Mouse (Mus musculus): ENCODE results near the gene Mtfr1l. TPM values are rescaled to one million over a fixed set of nuclear protein-coding genes. Genes with fewer than 3 reads are reported as not detected.
A peak's percentile ranks its signal among the peaks of the same experiment; 100 is the strongest.

The Mtfr1l gene
- total and polyA plus RNA-seq, 3 experiments: 52.0 to 88.3 TPM; not detected in 1

DNA sequence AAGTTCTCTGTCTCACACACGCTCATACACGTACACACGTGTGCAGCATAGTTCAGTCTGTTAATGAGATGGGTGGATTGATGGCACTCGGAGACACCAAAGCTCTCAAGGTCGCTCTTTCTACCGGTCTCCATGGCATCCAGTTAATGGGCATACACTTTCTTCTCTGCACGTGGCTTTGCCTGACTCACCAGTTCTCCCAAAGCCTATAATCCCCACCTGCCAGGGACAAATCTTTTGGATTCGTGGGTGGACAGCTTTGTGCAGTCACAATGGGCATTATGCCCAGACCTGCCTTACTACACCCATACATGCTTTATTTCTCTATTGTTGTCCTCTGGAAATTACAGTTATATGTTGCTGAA, 582 bp upstream of the Mtfr1l start:
- Histone ChIP-seq H3K79me2 (ENCODE audit: control insufficient read depth, insufficient read depth, low read length, poor library complexity) (peaks cover 12% of the 10 kb centered on the region), H3K9ac (ENCODE audit: control insufficient read depth, low read depth, low read length, poor library complexity, severe bottlenecking) (peak overlapping the region; percentile 59), H3K4me1 (ENCODE audit: control insufficient read depth in 1 of 2, insufficient read depth in 2 of 2, low read length in 2 of 2) (peaks cover 9 to 14% of the 10 kb centered on the region in 2 experiments), H3K4me3 (ENCODE audit: control insufficient read depth in 1 of 2, insufficient read depth in 1 of 2, low read depth in 2 of 2, low read length in 2 of 2) (peak overlapping the region; percentile 71 to 77), H3K27me3 (ENCODE audit: control insufficient read depth in 1 of 2, insufficient read depth in 2 of 2, low read length in 2 of 2) (no peaks in the 10 kb centered on the region), H3K36me3 (ENCODE audit: control insufficient read depth in 1 of 2, insufficient read depth in 2 of 2, low read length in 2 of 2) (peaks cover 0 to 7% of the 10 kb centered on the region in 2 experiments; a peak in 2 of 4 replicates), H3K27ac (ENCODE audit: control insufficient read depth, low read depth, low read length) (no peak overlapping the region), H3K9me3 (replicated peaks; ENCODE audit: insufficient read depth, low read length) (no peaks in the 10 kb centered on the region)
- TF ChIP-seq USF1 (IDR thresholded peaks at IDR 0.05; ENCODE audit: low read depth, low read length) (no peak), RCOR1 (IDR thresholded peaks at IDR 0.05; ENCODE audit: low read depth, low read length) (no peak), SMC3 (IDR thresholded peaks at IDR 0.05; ENCODE audit: low read depth, low read length) (no peak), MXI1 (IDR thresholded peaks at IDR 0.05; ENCODE audit: low read depth, low read length) (peak; percentile 90; the same call in 1 of the 2 replicates), ETS1 (IDR thresholded peaks at IDR 0.05; ENCODE audit: low read depth, low read length) (no peak), RAD21 (IDR thresholded peaks at IDR 0.05; ENCODE audit: low read depth, low read length) (no peak), TAL1 (IDR thresholded peaks at IDR 0.05; ENCODE audit: low read length) (no peak), MEF2A (IDR thresholded peaks at IDR 0.05; ENCODE audit: extremely low read depth, insufficient replicate concordance, low read depth, low read length, poor library complexity, severe bottlenecking) (no peak), MYC (IDR thresholded peaks at IDR 0.05; ENCODE audit: low read depth, low read length) (peak; percentile 24), ZNF384 (IDR thresholded peaks at IDR 0.05; ENCODE audit: low read depth, low read length) (no peak)
- DNase-seq (ENCODE audit: low read depth, low spot score): no peak

DNA sequence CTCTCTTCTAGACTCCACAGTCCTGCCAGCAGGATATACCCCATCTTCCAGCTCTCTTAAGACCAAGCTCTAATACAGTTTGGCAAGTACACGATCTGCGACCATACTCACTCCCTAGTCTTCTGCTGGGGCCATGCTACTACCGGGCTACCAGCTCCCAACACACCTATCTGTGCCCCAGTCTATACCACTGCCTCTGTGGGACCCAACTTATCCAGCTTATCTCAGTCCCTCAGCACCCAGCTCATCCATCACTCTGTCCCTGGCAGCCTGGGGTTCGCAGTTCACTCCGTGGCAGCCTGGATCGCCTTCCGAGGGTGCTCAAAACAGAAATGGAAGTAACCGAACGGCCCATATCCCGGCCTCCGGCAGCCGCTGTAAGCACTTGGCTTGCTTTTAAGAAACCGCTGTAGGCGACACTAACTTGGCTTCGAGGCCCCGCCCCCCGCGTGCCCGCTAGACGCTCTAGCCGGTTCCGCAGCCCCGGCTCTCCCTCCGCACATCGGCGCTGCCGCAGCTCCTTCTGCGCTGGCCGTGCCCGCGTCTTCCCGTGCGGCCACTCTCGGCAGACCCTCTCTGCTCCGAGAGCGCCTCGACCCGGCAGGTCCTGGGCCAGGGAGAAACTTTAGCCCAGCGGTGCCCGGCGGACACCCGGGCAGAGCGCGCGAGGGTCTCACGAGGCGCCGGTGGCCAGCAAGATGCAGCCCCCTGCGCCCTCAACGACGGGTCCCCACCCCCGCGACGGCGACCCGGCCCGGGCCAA, 882 bp downstream of the Mtfr1l start:
- Histone ChIP-seq H3K27ac (ENCODE audit: control insufficient read depth, low read depth, low read length) (peak overlapping the region; percentile 67), H3K9me3 (replicated peaks; ENCODE audit: insufficient read depth, low read length) (no peaks in the 10 kb centered on the region), H3K4me3 (ENCODE audit: control insufficient read depth in 1 of 2, insufficient read depth in 1 of 2, low read depth in 2 of 2, low read length in 2 of 2) (peak overlapping the region; percentile 88 to 93), H3K4me1 (ENCODE audit: control insufficient read depth in 1 of 2, insufficient read depth in 2 of 2, low read length in 2 of 2) (peaks cover 9 to 14% of the 10 kb centered on the region in 2 experiments), H3K36me3 (ENCODE audit: control insufficient read depth in 1 of 2, insufficient read depth in 2 of 2, low read length in 2 of 2) (peaks cover 0 to 7% of the 10 kb centered on the region in 2 experiments; a peak in 2 of 4 replicates), H3K27me3 (ENCODE audit: control insufficient read depth in 1 of 2, insufficient read depth in 2 of 2, low read length in 2 of 2) (no peaks in the 10 kb centered on the region), H3K9ac (ENCODE audit: control insufficient read depth, low read depth, low read length, poor library complexity, severe bottlenecking) (peak overlapping the region; percentile 94), H3K79me2 (ENCODE audit: control insufficient read depth, insufficient read depth, low read length, poor library complexity) (peaks cover 12% of the 10 kb centered on the region)
- peak; percentile 84 for DNase-seq (ENCODE audit: low read depth, low spot score)
- TF ChIP-seq ZC3H11A (IDR thresholded peaks at IDR 0.05; ENCODE audit: low read depth, low read length) (no peak), JUND (IDR thresholded peaks at IDR 0.05; ENCODE audit: low read depth, low read length) (no peak), BHLHE40 (IDR thresholded peaks at IDR 0.05; ENCODE audit: borderline replicate concordance, low read depth, low read length) (no peak), ETS1 (IDR thresholded peaks at IDR 0.05; ENCODE audit: low read depth, low read length) (no peak), TAL1 (IDR thresholded peaks at IDR 0.05; ENCODE audit: low read length) (no peak; the same call in 1 of the 2 replicates), E2F4 (IDR thresholded peaks at IDR 0.05; ENCODE audit: borderline replicate concordance, low read depth, low read length) (no peak), HCFC1 (IDR thresholded peaks at IDR 0.05; ENCODE audit: low read depth, low read length) (peak; percentile 30; the same call in 1 of the 2 replicates), NRF1 (IDR thresholded peaks at IDR 0.05; ENCODE audit: insufficient read depth, low read depth, low read length, poor library complexity, severe bottlenecking) (0 out of 2 replicates have a peak, but pooled peaks have one; percentile 15), SIN3A (IDR thresholded peaks at IDR 0.05; ENCODE audit: low read length) (peak; percentile 66), MAFK (IDR thresholded peaks at IDR 0.05; ENCODE audit: borderline replicate concordance, low read depth, low read length) (no peak), ZNF384 (IDR thresholded peaks at IDR 0.05; ENCODE audit: low read depth, low read length) (no peak), MXI1 (IDR thresholded peaks at IDR 0.05; ENCODE audit: low read depth, low read length) (peak; percentile 80), POLR2A (IDR thresholded peaks at IDR 0.05; ENCODE audit: control insufficient read depth in 1 of 2, insufficient read depth in 1 of 2, low read depth in 1 of 2, low read length in 2 of 2, poor library complexity in 1 of 2) (no peak; a peak in 1 of 4 replicates), ZMIZ1 (IDR thresholded peaks at IDR 0.05; ENCODE audit: low read depth, low read length) (no peak), UBTF (IDR thresholded peaks at IDR 0.05; ENCODE audit: borderline replicate concordance, insufficient read depth, low read depth, low read length) (no peak), MAX (IDR thresholded peaks at IDR 0.05; ENCODE audit: low read length) (peak; percentile 69), MYC (IDR thresholded peaks at IDR 0.05; ENCODE audit: low read depth, low read length) (no peak), POLR2AphosphoS5 (IDR thresholded peaks at IDR 0.05; ENCODE audit: borderline replicate concordance, low read depth, low read length) (no peak), CTCF (IDR thresholded peaks at IDR 0.05 in 2 of 3, conservative IDR thresholded peaks at IDR 0.05 in 1 of 3; ENCODE audit: control insufficient read depth in 1 of 3, insufficient read depth in 1 of 3, low read depth in 2 of 3, low read length in 3 of 3, poor library complexity in 1 of 3, severe bottlenecking in 1 of 3) (no peak), CHD2 (IDR thresholded peaks at IDR 0.05; ENCODE audit: low read length) (no peak), ELF1 (IDR thresholded peaks at IDR 0.05; ENCODE audit: low read depth, low read length) (no peak), TCF12 (IDR thresholded peaks at IDR 0.05; ENCODE audit: low read depth, low read length) (peak; percentile 26; the same call in 1 of the 2 replicates), POLR2AphosphoS2 (IDR thresholded peaks at IDR 0.05; ENCODE audit: low read length) (no peak), CHD1 (IDR thresholded peaks at IDR 0.05; ENCODE audit: low read depth, low read length) (no peak)

All from MEL (cell line).